Mouse (Mus musculus): ENCODE results near the gene Ssu72. TPM values are rescaled to one million over a fixed set of nuclear protein-coding genes. Genes with fewer than 3 reads are reported as not detected.
A peak's percentile ranks its signal among the peaks of the same experiment; 100 is the strongest.
"Not testable (repeated sequence)": the region's sequence is repeated elsewhere in the genome, so short reads cannot be mapped to it uniquely, and the experiment has no call there.

Ssu72 gene
- 141 and 152 TPM in 2 replicates for polyA plus RNA-seq (2015; fragmentation: Nextera tagmentation; extraction: Ambion mirVana)

DNA sequence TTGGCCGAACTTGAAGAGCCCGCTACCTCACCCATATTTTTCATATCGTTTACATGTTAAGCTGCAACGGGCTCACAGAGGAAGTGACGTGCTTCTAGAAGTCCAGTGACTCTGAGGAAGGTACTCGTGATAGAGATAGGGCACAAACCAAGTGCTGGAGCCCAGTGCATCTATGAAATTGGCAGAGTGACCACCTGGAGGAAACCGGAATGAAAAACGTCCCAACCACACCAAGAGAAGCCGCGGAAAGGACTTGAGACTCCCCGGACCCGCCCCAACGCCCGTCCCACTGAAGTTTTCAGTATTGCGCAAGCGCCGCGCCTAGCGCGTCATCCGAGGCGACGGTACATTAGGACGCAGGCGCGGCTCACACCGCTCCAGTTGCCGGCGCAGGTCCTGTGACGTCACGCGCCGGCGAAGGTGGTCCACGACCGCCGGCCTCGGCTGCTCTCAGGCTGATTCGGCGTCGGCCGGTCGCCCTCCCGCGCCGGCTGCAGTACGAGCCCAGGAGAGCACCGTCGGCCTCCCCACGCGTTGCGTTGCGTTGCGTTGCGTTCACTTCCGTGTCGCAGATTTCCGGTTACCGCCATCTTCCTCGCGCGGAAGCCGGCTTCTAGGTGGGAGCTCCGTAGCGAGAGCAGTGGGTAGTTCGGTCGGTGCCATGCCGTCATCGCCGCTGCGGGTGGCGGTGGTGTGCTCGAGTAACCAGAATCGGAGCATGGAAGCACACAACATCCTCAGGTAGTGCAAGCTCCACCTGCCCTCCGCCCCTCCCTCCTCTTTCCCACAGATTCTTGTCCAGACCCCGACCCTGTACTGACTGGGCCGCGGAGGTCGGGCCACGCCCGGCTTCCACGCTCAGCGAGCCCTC is at the start of gene Ssu72:
Ssu72 (plus strand) TSS at position 80 of the 871 bp plus-strand sequence.
- Histone ChIP-seq H3K27me3 (replicated peaks) (no peaks in the 10 kb centered on the region), H3K4me3 (replicated peaks) (peak within 1 kb of the TSS; percentile 91), H3K4me2 (peak within 1 kb of the TSS; percentile 79), H3K4me1 (no peaks in the 10 kb centered on the region), H3K36me3 (no peaks in the 10 kb centered on the region), H3K9ac (peak within 1 kb of the TSS; percentile 87), H3K27ac (peak within 1 kb of the TSS; percentile 98), H3K9me3 (no peaks in the 10 kb centered on the region)
- under 1% methylated on average over 83 of the region's 83 CpGs for WGBS
- ATAC-seq (ENCODE audit: insufficient read depth, low FRiP score, low read depth) = peak; percentile 94

DNA sequence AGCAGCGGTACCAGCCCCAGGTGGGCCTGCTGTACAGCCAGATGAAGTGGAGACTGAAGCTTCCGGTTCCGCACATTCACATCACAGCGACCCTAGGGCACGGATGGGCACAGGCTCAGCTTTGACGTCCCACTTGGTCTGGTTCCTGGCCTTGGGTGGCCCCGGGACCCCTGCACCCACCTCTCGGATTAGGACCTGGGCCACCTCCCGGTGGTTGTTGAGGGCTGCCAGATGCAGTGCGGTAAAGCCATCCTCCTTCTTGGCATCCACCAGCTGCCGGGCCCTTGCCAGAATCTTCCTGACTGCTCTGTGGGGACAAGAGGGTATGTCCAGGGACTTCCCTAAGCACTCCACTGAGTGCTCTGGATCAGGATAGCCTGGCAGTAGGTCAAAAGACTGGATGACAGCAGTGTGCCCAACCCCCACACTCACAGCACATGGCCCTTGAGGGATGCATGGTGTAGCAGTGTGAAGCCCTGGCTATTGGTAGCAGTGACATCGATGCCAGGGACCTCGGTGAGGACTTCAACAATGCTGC is 48.3 kb upstream of the Ssu72 start:
- no peak overlapping the region for H3K9ac ChIP-seq
- no peak for ATAC-seq (ENCODE audit: insufficient read depth, low FRiP score, low read depth)

DNA sequence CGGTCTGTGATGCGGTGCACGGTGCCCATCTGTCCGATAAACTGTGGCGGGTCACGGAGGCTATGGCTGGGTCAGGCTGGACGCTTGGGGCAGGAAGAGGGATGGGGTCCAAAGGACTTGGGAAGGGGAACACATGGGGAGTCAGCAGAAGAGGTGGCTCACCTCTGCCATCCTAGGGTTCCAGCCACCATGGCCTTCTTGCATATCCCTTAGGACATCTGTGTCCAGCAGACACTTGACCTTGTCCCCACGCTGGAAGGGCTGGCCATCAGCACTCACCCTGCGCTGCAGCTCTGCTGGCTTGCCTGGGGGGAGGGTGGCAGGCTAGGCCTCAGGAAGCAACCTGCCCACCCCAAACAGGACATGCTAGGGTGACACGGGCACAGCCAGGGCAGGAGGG is 45.6 kb upstream of the Ssu72 start:
- no peak overlapping the region for H3K9ac ChIP-seq
- 0 out of 2 replicates have a peak, but pooled peaks cover 3% of the 10 kb centered on the region for H3K27me3 ChIP-seq (replicated peaks)
- H3K4me3 ChIP-seq (replicated peaks) = no peak overlapping the region
- H3K4me2 ChIP-seq = no peak overlapping the region
- no peaks in the 10 kb centered on the region for H3K9me3 ChIP-seq
- 0 out of 2 replicates have a peak, but pooled peaks cover 18% of the 10 kb centered on the region for H3K36me3 ChIP-seq
- H3K27ac ChIP-seq = no peak overlapping the region
- WGBS = 90% methylated on average over 10 of the region's 10 CpGs
- ATAC-seq (ENCODE audit: insufficient read depth, low FRiP score, low read depth) = no peak
- H3K4me1 ChIP-seq = peaks cover 14% of the 10 kb centered on the region

More for the DNA sequence above, 48.3 kb upstream of the Ssu72 start:
- H3K36me3 ChIP-seq = 0 out of 2 replicates have a peak, but pooled peaks cover 18% of the 10 kb centered on the region
- peaks cover 18% of the 10 kb centered on the region; the same call in 1 of the 2 replicates for H3K27me3 ChIP-seq (replicated peaks)
- no peaks in the 10 kb centered on the region for H3K9me3 ChIP-seq
- H3K4me2 ChIP-seq = no peak overlapping the region
- peaks cover 34% of the 10 kb centered on the region for H3K4me1 ChIP-seq
- H3K4me3 ChIP-seq (replicated peaks) = no peak overlapping the region
- H3K27ac ChIP-seq = no peak overlapping the region
- WGBS = 96% methylated on average over 13 of the region's 13 CpGs

DNA sequence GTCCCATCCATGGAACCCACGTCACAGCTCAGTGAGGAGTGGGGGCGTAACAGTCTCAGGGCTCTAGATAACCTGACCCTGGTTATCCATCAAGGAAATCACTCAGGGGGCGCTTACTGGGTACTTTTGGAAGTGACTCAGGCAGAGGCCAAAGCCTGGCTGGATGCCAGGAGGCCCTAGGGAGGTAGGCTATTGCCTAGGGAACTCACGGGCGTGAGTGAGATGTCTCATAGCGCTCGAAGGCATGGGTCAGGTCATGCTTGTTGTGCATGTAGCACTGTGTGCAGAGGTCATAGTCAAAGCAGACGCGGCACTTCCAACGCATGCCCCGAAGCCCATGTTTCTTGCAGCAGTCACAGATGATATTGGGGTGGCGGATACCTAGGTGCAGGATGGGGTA is 44.0 kb upstream of the Ssu72 start:
- no peak overlapping the region for H3K4me2 ChIP-seq
- 0 out of 2 replicates have a peak, but pooled peaks cover 3% of the 10 kb centered on the region for H3K4me1 ChIP-seq
- no peaks in the 10 kb centered on the region for H3K9me3 ChIP-seq
- H3K9ac ChIP-seq = no peak overlapping the region
- H3K27me3 ChIP-seq (replicated peaks) = no peaks in the 10 kb centered on the region
- no peak overlapping the region for H3K27ac ChIP-seq
- H3K4me3 ChIP-seq (replicated peaks) = no peak overlapping the region
- WGBS = 70% methylated on average over 12 of the region's 12 CpGs
- no peak for ATAC-seq (ENCODE audit: insufficient read depth, low FRiP score, low read depth)
- H3K36me3 ChIP-seq = 0 out of 2 replicates have a peak, but pooled peaks cover 18% of the 10 kb centered on the region

DNA sequence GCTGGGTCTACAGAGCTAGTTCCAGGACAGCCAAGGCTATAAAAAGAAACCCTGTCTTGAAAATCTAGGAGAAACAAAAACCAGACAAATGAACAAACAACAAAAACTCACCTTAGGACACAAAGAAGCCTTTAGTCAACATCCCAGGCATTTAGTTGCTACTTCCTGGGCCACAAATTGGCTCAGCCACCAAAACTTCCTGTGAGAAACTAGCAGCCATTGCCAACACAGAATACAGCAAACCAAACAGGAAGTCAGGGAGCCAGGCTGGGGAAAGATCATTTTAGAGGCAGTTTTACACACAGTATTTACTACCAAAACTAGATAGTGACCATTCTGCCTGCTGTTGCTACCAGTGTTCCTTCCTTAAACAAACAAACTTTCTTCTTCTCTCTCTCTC is 37.7 kb upstream of the Ssu72 start:
- Histone ChIP-seq H3K4me2 (no peak overlapping the region), H3K4me3 (replicated peaks) (no peak overlapping the region), H3K27me3 (replicated peaks) (no peaks in the 10 kb centered on the region), H3K36me3 (no peaks in the 10 kb centered on the region), H3K9me3 (no peaks in the 10 kb centered on the region), H3K4me1 (peaks cover 5% of the 10 kb centered on the region), H3K27ac (no peak overlapping the region), H3K9ac (no peak overlapping the region)
- no peak for ATAC-seq (ENCODE audit: insufficient read depth, low FRiP score, low read depth)

DNA sequence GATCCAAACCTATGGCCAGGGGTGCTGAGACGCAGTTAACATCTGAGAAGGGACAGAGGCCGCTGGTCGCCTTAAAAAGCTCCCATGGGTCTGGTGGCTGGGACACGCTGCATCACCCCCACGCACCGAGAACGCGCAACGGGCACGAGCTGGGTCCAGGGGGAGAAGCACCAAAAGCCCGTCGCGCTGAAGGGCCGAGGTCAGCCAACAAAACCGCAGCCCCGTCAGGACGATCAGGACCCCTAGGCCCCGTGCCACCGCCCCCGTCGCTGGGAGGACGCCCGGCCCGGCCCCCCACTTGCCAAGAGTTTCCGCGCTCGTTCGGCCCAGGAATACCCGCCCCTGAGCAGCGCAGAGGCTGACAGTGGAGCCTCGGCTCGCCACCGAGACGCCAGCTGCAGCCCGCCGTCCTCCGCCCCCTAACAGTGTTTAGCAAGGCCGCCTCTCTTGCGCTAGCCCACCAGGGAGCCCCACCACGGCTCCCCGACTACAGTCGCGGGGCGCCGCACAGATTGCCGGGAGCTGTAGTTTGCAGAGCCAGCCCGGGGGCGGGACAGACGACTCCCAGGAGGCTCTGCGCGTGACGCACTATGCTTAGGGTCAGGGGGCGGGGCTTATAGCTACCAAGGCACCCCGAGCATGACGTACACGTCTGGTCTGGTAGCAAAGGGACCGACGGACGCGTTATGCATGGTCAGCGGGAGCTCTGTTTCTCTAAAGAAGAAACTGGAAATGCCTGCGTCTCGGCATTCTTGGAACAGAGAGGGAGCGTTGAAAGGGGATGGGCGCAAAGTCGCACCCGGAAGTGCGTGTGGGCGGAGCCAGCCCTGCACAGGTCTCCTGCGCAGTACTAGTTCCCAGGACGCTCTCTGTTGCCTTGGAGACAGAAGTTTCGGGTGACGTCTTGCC is 35.7 kb upstream of the Ssu72 start, which contains the start of gene Mib2:
Mib2 (minus strand) TSS at position 510 of the 909 bp plus-strand sequence.
- peak within 1 kb of the TSS; percentile 86 for H3K4me2 ChIP-seq
- H3K9me3 ChIP-seq = no peaks in the 10 kb centered on the region
- under 1% methylated on average over 73 of the region's 73 CpGs for WGBS
- H3K4me1 ChIP-seq = peaks cover 5% of the 10 kb centered on the region
- H3K27me3 ChIP-seq (replicated peaks) = no peaks in the 10 kb centered on the region
- peak within 1 kb of the TSS; percentile 76 for H3K4me3 ChIP-seq (replicated peaks)
- H3K9ac ChIP-seq = peak within 1 kb of the TSS; percentile 82
- ATAC-seq (ENCODE audit: insufficient read depth, low FRiP score, low read depth) = peak; percentile 98
- H3K27ac ChIP-seq = peak within 1 kb of the TSS; percentile 69
- H3K36me3 ChIP-seq = no peaks in the 10 kb centered on the region

DNA sequence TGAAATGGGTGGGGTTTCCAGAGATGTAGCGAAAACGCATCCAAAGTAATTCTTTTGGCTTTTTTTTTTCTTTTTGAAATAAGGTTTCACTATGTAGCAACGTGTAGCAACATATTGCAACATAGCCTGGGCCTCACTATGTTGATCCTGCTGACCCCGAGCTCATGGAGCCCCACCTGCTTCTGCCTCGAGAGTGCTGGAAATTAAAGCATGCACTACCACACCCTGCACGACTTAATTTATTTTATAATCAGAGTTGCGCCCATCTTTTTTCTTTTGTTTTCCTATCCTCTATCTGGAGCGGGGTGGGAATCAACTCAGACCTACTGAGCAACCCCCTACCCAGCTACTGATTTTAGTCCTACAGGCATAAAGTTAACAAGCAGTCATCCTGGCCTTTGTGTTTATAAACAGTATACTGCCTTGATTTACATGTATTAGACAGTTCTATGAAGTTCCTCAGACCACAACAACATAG is 35.0 kb upstream of the Ssu72 start:
- WGBS = 1% methylated on average over 8 of the region's 8 CpGs
- peak; percentile 10; the same call in 1 of the 2 replicates for ATAC-seq (ENCODE audit: insufficient read depth, low FRiP score, low read depth)
- Histone ChIP-seq H3K36me3 (no peaks in the 10 kb centered on the region), H3K27ac (no peak overlapping the region), H3K27me3 (replicated peaks) (no peaks in the 10 kb centered on the region), H3K9me3 (no peaks in the 10 kb centered on the region), H3K4me3 (replicated peaks) (peak overlapping the region; percentile 76), H3K9ac (no peak overlapping the region), H3K4me2 (peak overlapping the region; percentile 47), H3K4me1 (peaks cover 5% of the 10 kb centered on the region)

DNA sequence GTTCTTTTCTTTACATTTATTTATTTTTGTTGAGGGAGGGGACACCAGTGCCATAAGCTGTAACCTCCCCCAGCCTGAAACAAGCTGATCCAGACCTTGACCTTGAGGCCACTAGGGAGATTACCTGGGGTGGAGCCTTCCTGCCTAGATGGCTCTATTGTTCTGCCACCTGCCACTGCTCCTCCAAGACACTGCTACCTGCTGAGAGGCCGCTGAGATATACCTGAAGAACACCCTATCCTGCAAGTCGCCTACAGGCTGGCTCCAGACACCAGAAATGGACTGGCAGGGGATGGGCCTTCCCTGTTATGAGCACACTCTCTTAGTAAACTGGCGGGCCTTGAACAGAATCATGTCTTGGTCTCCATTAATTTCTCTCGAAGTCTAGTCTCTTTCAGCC is 34.4 kb upstream of the Ssu72 start:
- ATAC-seq (ENCODE audit: insufficient read depth, low FRiP score, low read depth); H3K4me3 ChIP-seq (replicated peaks): not testable (repeated sequence)
- 58% methylated on average over 4 of the region's 4 CpGs for whole genome bisulfite sequencing

DNA sequence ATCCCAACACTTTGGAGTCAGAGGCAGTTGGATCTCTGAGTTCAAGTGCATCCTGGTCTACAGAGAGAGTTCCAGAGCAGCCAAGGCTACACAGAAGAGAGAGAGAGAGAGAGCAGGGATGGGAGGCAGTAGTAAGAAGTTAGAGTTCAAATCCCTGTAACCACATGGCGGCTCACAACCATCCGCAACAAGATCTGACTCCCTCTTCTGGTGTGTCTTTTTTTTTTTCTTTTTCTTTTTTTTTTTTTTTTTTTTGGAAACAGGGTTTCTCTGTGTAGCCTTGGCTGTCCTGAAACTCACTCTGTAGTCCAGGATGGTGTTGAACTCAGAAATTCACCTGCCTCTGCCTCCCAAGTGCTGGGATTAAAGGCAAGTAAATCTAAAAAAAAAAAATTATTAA is 32.5 kb upstream of the Ssu72 start:
- Histone ChIP-seq H3K27me3 (replicated peaks) (no peaks in the 10 kb centered on the region), H3K27ac (no peak overlapping the region), H3K36me3 (no peaks in the 10 kb centered on the region), H3K4me3 (replicated peaks) (no peak overlapping the region), H3K4me2 (no peak overlapping the region), H3K9me3 (no peaks in the 10 kb centered on the region), H3K9ac (no peak overlapping the region), H3K4me1 (peaks cover 5% of the 10 kb centered on the region)
- ATAC-seq (ENCODE audit: insufficient read depth, low FRiP score, low read depth) = no peak
- 49% methylated on average over 2 of the region's 2 CpGs for WGBS

More for the DNA sequence above, 34.4 kb upstream of the Ssu72 start:
- not testable (repeated sequence) for H3K4me1 ChIP-seq; H3K27me3 ChIP-seq (replicated peaks); H3K9ac ChIP-seq; H3K9me3 ChIP-seq; H3K36me3 ChIP-seq; H3K27ac ChIP-seq
- peak overlapping the region; percentile 47; the same call in 1 of the 2 replicates for H3K4me2 ChIP-seq

DNA sequence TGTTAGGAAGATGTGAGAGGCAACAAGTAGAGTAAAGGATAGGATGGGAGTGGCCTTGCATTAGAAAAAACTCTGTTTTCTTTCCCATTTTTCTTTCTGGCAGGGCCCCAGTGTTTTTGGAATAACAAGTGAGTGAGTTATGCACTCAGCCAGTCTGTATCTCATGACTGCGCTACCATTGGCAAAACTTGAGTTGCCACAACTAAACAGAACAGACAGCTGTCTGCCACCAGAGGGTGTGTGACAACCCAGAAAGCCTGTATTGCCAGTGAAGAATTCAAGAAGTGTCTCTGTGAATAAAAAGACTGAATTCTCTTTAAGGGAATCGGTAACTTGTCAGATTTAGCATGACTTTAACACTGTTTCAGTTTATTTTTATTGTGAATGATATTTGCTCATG is 28.6 kb upstream of the Ssu72 start:
- H3K9me3 ChIP-seq = no peaks in the 10 kb centered on the region
- H3K4me3 ChIP-seq (replicated peaks) = no peak overlapping the region
- H3K27me3 ChIP-seq (replicated peaks) = no peaks in the 10 kb centered on the region
- H3K4me1 ChIP-seq = no peaks in the 10 kb centered on the region
- H3K9ac ChIP-seq = no peak overlapping the region
- H3K4me2 ChIP-seq = no peak overlapping the region
- no peak for ATAC-seq (ENCODE audit: insufficient read depth, low FRiP score, low read depth)
- WGBS = 82% methylated on average over 2 of the region's 2 CpGs
- no peaks in the 10 kb centered on the region for H3K36me3 ChIP-seq
- H3K27ac ChIP-seq = no peak overlapping the region

DNA sequence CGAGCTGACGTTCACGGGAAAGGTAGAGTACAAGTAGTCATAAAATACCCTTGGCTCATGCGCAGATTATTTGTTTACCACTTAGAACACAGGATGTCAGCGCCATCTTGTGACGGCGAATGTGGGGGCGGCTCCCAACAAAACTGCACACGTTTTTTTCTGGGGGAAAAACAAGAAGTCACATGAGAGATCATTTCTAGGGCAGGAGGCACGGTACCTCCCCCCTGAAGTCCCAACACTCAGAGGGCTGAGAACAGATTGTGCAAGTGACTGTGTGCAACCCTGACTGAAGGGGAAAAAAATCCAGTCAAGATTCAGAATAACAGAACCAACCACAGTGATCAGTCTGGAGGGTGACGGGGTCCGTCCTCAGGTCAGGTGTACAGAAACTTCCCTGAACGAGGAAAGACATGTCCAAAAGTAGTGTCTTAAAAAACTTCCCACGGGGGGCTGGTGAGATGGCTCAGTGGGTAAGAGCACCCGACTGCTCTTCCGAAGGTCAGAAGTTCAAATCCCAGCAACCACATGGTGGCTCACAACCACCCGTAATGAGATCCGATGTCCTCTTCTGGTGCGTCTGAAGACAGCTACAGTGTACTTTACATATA is 20.8 kb upstream of the Ssu72 start:
- not testable (repeated sequence) for H3K4me1 ChIP-seq; ATAC-seq (ENCODE audit: insufficient read depth, low FRiP score, low read depth); H3K9me3 ChIP-seq; H3K9ac ChIP-seq; H3K36me3 ChIP-seq; H3K4me2 ChIP-seq; H3K27ac ChIP-seq; H3K27me3 ChIP-seq (replicated peaks); H3K4me3 ChIP-seq (replicated peaks)
- WGBS = 89% methylated on average over 16 of the region's 19 CpGs
